Mouse (Mus musculus) thymus, adult 2 months (tissue): ENCODE data around the gene Dnajc2.

Experiments used
- CTCF ChIP-seq: fragments of 200-500 bp; IDR thresholded peaks from 2 replicates; pipeline ENCODE4 v1.5.1; 2012; ENCODE audit warnings: mild to moderate bottlenecking, control low read depth, low read length, moderate library complexity, borderline replicate concordance; ENCODE audit not compliant: control insufficient read depth, poor library complexity, insufficient read depth; ENCODE audit errors: extremely low read depth
- POLR2A ChIP-seq: fragments of 200-500 bp; IDR thresholded peaks from 2 replicates; pipeline ENCODE4 v1.6.1; 2012; ENCODE audit warnings: mild to moderate bottlenecking, low read length, control low read depth, moderate library complexity; ENCODE audit not compliant: control insufficient read depth, poor library complexity, insufficient read depth; ENCODE audit errors: extremely low read depth

- TF ChIP-seq POLR2A (no peak), CTCF (no peak)
These were observed 4.0 kb upstream of the Dnajc2 start for GRCm38 (mm10) chr5:21789061-21789460.
